Mouse (Mus musculus): ENCODE data around the gene Defa21. TPM values are rescaled to one million over a fixed set of nuclear protein-coding genes. Genes with fewer than 3 reads are reported as not detected.
"Not testable (repeated sequence)": the region's sequence is repeated elsewhere in the genome, so short reads cannot be mapped to it uniquely, and the experiment has no call there.

Gene Defa21
- total and polyA plus RNA-seq, 2 experiments from 2014 or later, result not detected

DNA sequence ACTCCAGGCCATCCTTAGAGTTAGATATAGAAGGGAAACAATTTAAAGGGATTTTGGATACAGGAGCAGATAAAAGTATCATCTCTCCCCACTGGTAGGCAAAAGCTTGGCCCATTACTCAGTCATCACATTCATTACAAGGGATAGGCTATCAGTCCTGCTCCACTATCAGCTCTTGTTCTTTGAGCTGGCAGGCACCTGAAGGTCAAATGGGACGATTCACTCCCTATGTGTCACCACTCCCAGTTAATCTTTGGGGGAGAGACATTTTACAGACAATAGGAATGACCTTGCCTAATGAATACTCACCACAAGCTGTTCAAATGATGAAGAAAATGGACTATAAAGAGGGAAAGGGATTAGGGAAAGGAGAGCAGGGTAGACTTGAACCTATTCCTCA is 18.5 kb upstream of the Defa21 start:
- DNase-seq (ENCODE audit: low spot score) (no peak), ATAC-seq (ENCODE audit: insufficient read depth, low read depth) (no peak)
- no peak overlapping the region for H3K4me2 ChIP-seq (ENCODE audit: low read depth, low read length)
- WGBS, result 0% methylated on average over 1 of the region's 1 CpGs
- no peaks in the 10 kb centered on the region for H3K36me3 ChIP-seq (replicated peaks; ENCODE audit: control insufficient read depth, insufficient read depth, low read length)
- no peak for TF ChIP-seq CTCF (IDR thresholded peaks at IDR 0.05; ENCODE audit: low read depth)
- TF ChIP-seq EP300 (IDR thresholded peaks at IDR 0.05; ENCODE audit: low read depth), result no peak
- no peak overlapping the region for H3K27ac ChIP-seq (ENCODE audit: low read depth)
- H3K9ac ChIP-seq (replicated peaks; ENCODE audit: low read depth, low read length), result no peak overlapping the region
- H3K4me3 ChIP-seq (ENCODE audit: low read depth, low read length), result no peak overlapping the region
- peaks cover 6% of the 10 kb centered on the region; the same call in 1 of the 2 replicates for H3K9me3 ChIP-seq (replicated peaks; ENCODE audit: control insufficient read depth, low read length)
- H3K4me1 ChIP-seq (ENCODE audit: control insufficient read depth, insufficient read depth), result no peaks in the 10 kb centered on the region
- H3K27me3 ChIP-seq (ENCODE audit: control insufficient read depth, insufficient read depth, low read length), result no peaks in the 10 kb centered on the region

DNA sequence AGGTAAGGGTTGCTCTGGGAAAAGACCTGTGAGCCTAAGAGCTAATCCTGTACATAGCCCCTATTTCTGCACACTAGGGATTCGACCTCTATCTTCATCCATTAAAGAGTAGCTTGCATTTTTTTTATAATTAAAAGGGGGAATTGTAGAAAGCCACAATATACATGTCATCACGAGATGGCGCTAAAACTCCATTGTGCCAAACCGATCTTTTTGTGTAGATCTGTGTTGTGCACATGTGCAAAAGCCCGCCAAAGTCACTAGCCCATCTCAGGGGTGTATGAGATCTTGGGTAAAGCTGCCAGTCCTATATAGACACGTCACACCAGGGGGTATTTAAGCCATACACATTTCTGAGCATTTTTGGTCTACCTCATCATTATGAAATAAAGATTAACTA is 16.8 kb upstream of the Defa21 start:
- H3K9me3 ChIP-seq (replicated peaks; ENCODE audit: control insufficient read depth, low read length); H3K36me3 ChIP-seq (replicated peaks; ENCODE audit: control insufficient read depth, insufficient read depth, low read length); H3K4me1 ChIP-seq (ENCODE audit: control insufficient read depth, insufficient read depth); H3K27ac ChIP-seq (ENCODE audit: low read depth); DNase-seq (ENCODE audit: low spot score); H3K4me2 ChIP-seq (ENCODE audit: low read depth, low read length); H3K9ac ChIP-seq (replicated peaks; ENCODE audit: low read depth, low read length); H3K4me3 ChIP-seq (ENCODE audit: low read depth, low read length); ATAC-seq (ENCODE audit: insufficient read depth, low read depth); H3K27me3 ChIP-seq (ENCODE audit: control insufficient read depth, insufficient read depth, low read length): not testable (repeated sequence)
- WGBS, result 33% methylated on average over 6 of the region's 6 CpGs

DNA sequence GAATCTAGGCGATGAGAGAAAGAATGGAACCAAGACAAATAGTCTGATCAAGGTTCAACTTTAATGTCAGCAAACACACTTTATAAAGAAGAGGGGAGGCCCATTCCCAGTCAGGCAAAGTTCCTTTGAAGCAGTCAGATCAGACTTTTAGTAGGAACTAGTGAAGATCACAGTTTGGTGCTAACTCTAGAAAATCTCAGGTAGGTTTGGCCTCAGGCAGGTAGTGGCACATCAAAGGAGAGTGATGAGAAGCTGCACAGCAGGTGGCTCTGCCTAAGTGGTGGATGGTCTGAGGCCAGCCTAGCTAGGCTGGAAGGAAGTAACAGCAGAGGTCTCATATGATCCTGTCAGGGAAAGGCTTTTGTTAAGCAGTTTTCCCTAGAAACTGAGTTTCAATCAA is 14.8 kb upstream of the Defa21 start:
- not testable (repeated sequence) for H3K4me1 ChIP-seq (ENCODE audit: control insufficient read depth, insufficient read depth); H3K27me3 ChIP-seq (ENCODE audit: control insufficient read depth, insufficient read depth, low read length); H3K9ac ChIP-seq (replicated peaks; ENCODE audit: low read depth, low read length); H3K4me3 ChIP-seq (ENCODE audit: low read depth, low read length); H3K9me3 ChIP-seq (replicated peaks; ENCODE audit: control insufficient read depth, low read length); ATAC-seq (ENCODE audit: insufficient read depth, low read depth); DNase-seq (ENCODE audit: low spot score); H3K4me2 ChIP-seq (ENCODE audit: low read depth, low read length); H3K36me3 ChIP-seq (replicated peaks; ENCODE audit: control insufficient read depth, insufficient read depth, low read length); H3K27ac ChIP-seq (ENCODE audit: low read depth)
- WGBS, result 71% methylated on average over 1 of the region's 1 CpGs

GRCm38 (mm10) chr8:21054747-21055146 is 29.4 kb downstream of the Defa21 start, which contains the start of gene Defa23:
TSS of gene Defa23 (plus strand) at chr8:21055047.
- H3K27ac ChIP-seq (ENCODE audit: low read depth); H3K9ac ChIP-seq (replicated peaks; ENCODE audit: low read depth, low read length); H3K4me2 ChIP-seq (ENCODE audit: low read depth, low read length); H3K36me3 ChIP-seq (replicated peaks; ENCODE audit: control insufficient read depth, insufficient read depth, low read length); H3K27me3 ChIP-seq (ENCODE audit: control insufficient read depth, insufficient read depth, low read length); H3K4me3 ChIP-seq (ENCODE audit: low read depth, low read length); DNase-seq (ENCODE audit: low spot score); H3K4me1 ChIP-seq (ENCODE audit: control insufficient read depth, insufficient read depth); H3K9me3 ChIP-seq (replicated peaks; ENCODE audit: control insufficient read depth, low read length); ATAC-seq (ENCODE audit: insufficient read depth, low read depth): not testable (repeated sequence)
- WGBS, result no CpG with 5 or more reads among the region's 1 CpGs

- not testable (repeated sequence) for H3K4me2 ChIP-seq (ENCODE audit: low read depth, low read length); ATAC-seq (ENCODE audit: insufficient read depth, low read depth); H3K27me3 ChIP-seq (ENCODE audit: control insufficient read depth, insufficient read depth, low read length); H3K9ac ChIP-seq (replicated peaks; ENCODE audit: low read depth, low read length); H3K9me3 ChIP-seq (replicated peaks; ENCODE audit: control insufficient read depth, low read length); H3K27ac ChIP-seq (ENCODE audit: low read depth); H3K4me3 ChIP-seq (ENCODE audit: low read depth, low read length); H3K36me3 ChIP-seq (replicated peaks; ENCODE audit: control insufficient read depth, insufficient read depth, low read length); DNase-seq (ENCODE audit: low spot score); H3K4me1 ChIP-seq (ENCODE audit: control insufficient read depth, insufficient read depth)
- 55% methylated on average over 1 of the region's 1 CpGs for WGBS
These were observed 39.4 kb downstream of the Defa21 start, which contains the start of gene Defa35 for GRCm38 (mm10) chr8:21064738-21065137. TSS of gene Defa35 (plus strand) at chr8:21065038.

Other genes starting within 250 kb of the Defa21 start
- not detected in 2 replicates for gene Defb33, start 132.9 kb upstream of the Defa21 start, total RNA-seq (2014; rRNA removed; ENCODE audit: low replicate concordance)
- gene Defb33, start 132.9 kb upstream of the Defa21 start, polyA plus RNA-seq (2015; fragmentation: Nextera tagmentation; extraction: Ambion mirVana), result not detected in 2 replicates
- gene Gm15056, start 122.9 kb upstream of the Defa21 start, total RNA-seq (2014; rRNA removed; ENCODE audit: low replicate concordance), result not detected in 2 replicates
- gene Gm15056, start 122.9 kb upstream of the Defa21 start, polyA plus RNA-seq (2015; fragmentation: Nextera tagmentation; extraction: Ambion mirVana), result not detected in 2 replicates
- gene Gm6040, start 103.5 kb upstream of the Defa21 start, total RNA-seq (2014; rRNA removed; ENCODE audit: low replicate concordance), result not detected in 2 replicates
- not detected in 2 replicates for gene Gm6040, start 103.5 kb upstream of the Defa21 start, polyA plus RNA-seq (2015; fragmentation: Nextera tagmentation; extraction: Ambion mirVana)
- not detected in 2 replicates for gene AY761185, start 80.8 kb upstream of the Defa21 start, total RNA-seq (2014; rRNA removed; ENCODE audit: low replicate concordance)
- not detected in 2 replicates for gene AY761185, start 80.8 kb upstream of the Defa21 start, polyA plus RNA-seq (2015; fragmentation: Nextera tagmentation; extraction: Ambion mirVana)
- gene Defa23, start 29.5 kb downstream of the Defa21 start, total RNA-seq (2014; rRNA removed; ENCODE audit: low replicate concordance), result not detected in 2 replicates
- gene Defa23, start 29.5 kb downstream of the Defa21 start, polyA plus RNA-seq (2015; fragmentation: Nextera tagmentation; extraction: Ambion mirVana), result not detected in 2 replicates
- not detected in 2 replicates for gene Defa35, start 39.5 kb downstream of the Defa21 start, total RNA-seq (2014; rRNA removed; ENCODE audit: low replicate concordance)
- gene Defa35, start 39.5 kb downstream of the Defa21 start, polyA plus RNA-seq (2015; fragmentation: Nextera tagmentation; extraction: Ambion mirVana), result not detected in 2 replicates
- not detected in 2 replicates for gene Defa25, start 58.9 kb downstream of the Defa21 start, total RNA-seq (2014; rRNA removed; ENCODE audit: low replicate concordance)
- gene Defa25, start 58.9 kb downstream of the Defa21 start, polyA plus RNA-seq (2015; fragmentation: Nextera tagmentation; extraction: Ambion mirVana), result not detected in 2 replicates
- gene Gm14851, start 70.5 kb downstream of the Defa21 start, total RNA-seq (2014; rRNA removed; ENCODE audit: low replicate concordance), result not detected in 2 replicates
- not detected in 2 replicates for gene Gm14851, start 70.5 kb downstream of the Defa21 start, polyA plus RNA-seq (2015; fragmentation: Nextera tagmentation; extraction: Ambion mirVana)
- gene Defa30, start 109.1 kb downstream of the Defa21 start, total RNA-seq (2014; rRNA removed; ENCODE audit: low replicate concordance), result not detected in 2 replicates
- gene Defa30, start 109.1 kb downstream of the Defa21 start, polyA plus RNA-seq (2015; fragmentation: Nextera tagmentation; extraction: Ambion mirVana), result not detected in 2 replicates
- not detected in 2 replicates for gene Defa22, start 136.7 kb downstream of the Defa21 start, total RNA-seq (2014; rRNA removed; ENCODE audit: low replicate concordance)
- not detected in 2 replicates for gene Defa22, start 136.7 kb downstream of the Defa21 start, polyA plus RNA-seq (2015; fragmentation: Nextera tagmentation; extraction: Ambion mirVana)
- not detected in 2 replicates for gene Defa31, start 166.1 kb downstream of the Defa21 start, total RNA-seq (2014; rRNA removed; ENCODE audit: low replicate concordance)
- gene Defa31, start 166.1 kb downstream of the Defa21 start, polyA plus RNA-seq (2015; fragmentation: Nextera tagmentation; extraction: Ambion mirVana), result not detected in 2 replicates
- not detected in 2 replicates for gene Gm15293, start 176.0 kb downstream of the Defa21 start, total RNA-seq (2014; rRNA removed; ENCODE audit: low replicate concordance)
- not detected in 2 replicates for gene Gm15293, start 176.0 kb downstream of the Defa21 start, polyA plus RNA-seq (2015; fragmentation: Nextera tagmentation; extraction: Ambion mirVana)
- not detected in 2 replicates for gene Gm15292, start 224.2 kb downstream of the Defa21 start, total RNA-seq (2014; rRNA removed; ENCODE audit: low replicate concordance)
- not detected in 2 replicates for gene Gm15292, start 224.2 kb downstream of the Defa21 start, polyA plus RNA-seq (2015; fragmentation: Nextera tagmentation; extraction: Ambion mirVana)